8 mouse cellular contexts compared by ENCODE assay signal in the genomic region with DNA sequence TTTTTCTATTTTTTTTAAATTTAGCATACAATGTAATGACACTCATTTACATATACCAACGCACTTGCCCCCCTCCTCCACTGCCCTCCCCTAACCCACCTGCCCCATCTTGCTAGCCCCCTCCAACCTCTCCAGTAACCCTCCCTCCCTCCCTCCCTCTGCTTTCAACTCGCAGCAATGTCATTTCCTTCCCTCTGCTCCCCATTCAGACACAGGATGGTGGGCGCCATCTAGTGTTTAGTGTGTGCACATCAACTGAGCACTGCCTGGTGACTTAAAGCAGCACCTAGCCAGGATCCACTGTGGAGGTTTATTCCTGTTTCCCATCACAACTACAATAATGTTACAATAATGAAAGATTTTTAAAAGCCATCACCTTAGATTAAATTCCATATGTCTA.
DNase-seq lines count a peak whose midpoint lies in the region; ATAC-seq and TF ChIP-seq lines count a peak whose summit lies in the region.

No protein-coding gene starts in this region.

- H3K9me3 ChIP-seq in kidney, embryonic 16.5 days (ENCODE audit: low read length): no peaks in the 10 kb centered on the region

- DNase-seq in CD4-positive, CD25-positive, alpha-beta regulatory T cell, adult 2 months (ENCODE audit: low read depth, low spot score): peak; percentile 35
- DNase-seq in ZHBTc4 (ENCODE audit: low read depth, low spot score): peak; percentile 71
- DNase-seq in cerebellum, postnatal 25 days: peak; percentile 67 to 84
- peak; percentile 22 to 26 for DNase-seq in gastrocnemius, postnatal 4 days (ENCODE audit: low spot score in 2 of 2)
- peak; percentile 4 to 29 for DNase-seq in lung, adult 18-20 months
- DNase-seq in urinary bladder, postnatal 36 days (ENCODE audit: low spot score in 2 of 2): peak; percentile 16 to 33

- TF ChIP-seq POLR2A in olfactory bulb, adult 2 months (IDR thresholded peaks at IDR 0.05; ENCODE audit: insufficient read depth, low read depth, low read length): no peak

- no peaks in the 10 kb centered on the region for H3K27me3 ChIP-seq in kidney, embryonic 16.5 days (ENCODE audit: insufficient read depth, low read length)

- 0% methylated on average over 3 of the region's 3 CpGs for whole genome bisulfite sequencing in kidney, embryonic 16.5 days
- WGBS in olfactory bulb, adult 2 months: 4% methylated on average over 3 of the region's 3 CpGs

- H3K9ac ChIP-seq in kidney, embryonic 16.5 days (replicated peaks; ENCODE audit: low read length): no peak overlapping the region

- no peak overlapping the region for H3K4me2 ChIP-seq in kidney, embryonic 16.5 days (replicated peaks; ENCODE audit: low read depth, low read length)

- peak; percentile 63; the same call in 1 of the 2 replicates for ATAC-seq in kidney, embryonic 16.5 days (ENCODE audit: low FRiP score, low TSS enrichment)

- no peaks in the 10 kb centered on the region for H3K4me1 ChIP-seq in kidney, embryonic 16.5 days (ENCODE audit: insufficient read depth, low read length)
- no peaks in the 10 kb centered on the region for H3K4me1 ChIP-seq in olfactory bulb, adult 2 months (ENCODE audit: control insufficient read depth, insufficient read depth, low read length)

- no peak overlapping the region for H3K27ac ChIP-seq in kidney, embryonic 16.5 days (ENCODE audit: low read length)
- no peak overlapping the region for H3K27ac ChIP-seq in olfactory bulb, adult 2 months (ENCODE audit: insufficient read depth, low read depth, low read length)

- no peaks in the 10 kb centered on the region for H3K36me3 ChIP-seq in kidney, embryonic 16.5 days (ENCODE audit: insufficient read depth, low read length)

- TF ChIP-seq CTCF in olfactory bulb, adult 2 months (IDR thresholded peaks at IDR 0.05; ENCODE audit: insufficient read depth, low read depth, low read length): peak; percentile 52

- no peak overlapping the region for H3K4me3 ChIP-seq in kidney, embryonic 16.5 days (ENCODE audit: low read length)
- H3K4me3 ChIP-seq in olfactory bulb, adult 2 months (ENCODE audit: insufficient read depth, low read depth, low read length): no peak overlapping the region

Comparison
In these comparisons a context has a peak if more than half of its experiments do, and no peak if none do; other contexts are left out.
1. DNase-seq: peak in every context shown above with its lines; median percentile 76 in cerebellum, postnatal 25 days; 71 in ZHBTc4; 35 in CD4-positive, CD25-positive, alpha-beta regulatory T cell, adult 2 months; 24 in urinary bladder, postnatal 36 days; 24 in gastrocnemius, postnatal 4 days; 16 in lung, adult 18-20 months.